Mouse (Mus musculus) bone marrow, adult 2 months (tissue): Measurements from ENCODE around the gene Ammecr1. TPM values are rescaled to one million over a fixed set of nuclear protein-coding genes. Genes with fewer than 3 reads are reported as not detected.

Experiments used
- H3K27ac ChIP-seq: fragments of 200-500 bp; 2 replicates; pipeline ENCODE4 v1.5.1; 2012; ENCODE audit warnings: low read depth, mild to moderate bottlenecking, control low read depth, inconsistent platforms, low read length; ENCODE audit not compliant: control insufficient read depth, poor library complexity, insufficient read depth
- H3K4me1 ChIP-seq: fragments of 200-500 bp; 2 replicates; pipeline ENCODE4 v1.6.1; 2011; ENCODE audit warnings: low read length; ENCODE audit not compliant: control insufficient read depth, insufficient read depth
- H3K4me3 ChIP-seq: fragments of 200-500 bp; replicated peaks from 2 replicates; pipeline ENCODE3; 2011; ENCODE audit warnings: mild to moderate bottlenecking, low read depth, low read length, control low read depth; ENCODE audit not compliant: control insufficient read depth
- CTCF ChIP-seq: fragments of 200-500 bp; IDR thresholded peaks from 2 replicates; pipeline ENCODE4 v1.5.1; 2011; ENCODE audit warnings: low read length, control low read depth; ENCODE audit not compliant: control insufficient read depth, insufficient read depth
- POLR2A ChIP-seq: fragments of 200-500 bp; IDR thresholded peaks from 2 replicates; pipeline ENCODE4 v1.6.1; 2011; ENCODE audit warnings: low read depth, mild to moderate bottlenecking, control low read depth, low read length, borderline replicate concordance; ENCODE audit not compliant: control insufficient read depth
- WGBS: fragments of 180-500 bp; shearing (Covaris S2); methylation state at CpG from one replicate; pipeline ENCODE4 v1.1.7; 2018; 5-methylcytosine and 5-hydroxymethylcytosine counted together
- polyA plus RNA-seq: library from polyadenylated mRNA; stranded (reverse); fragments of >200 nt; gene quantifications from 2 replicates; pipeline ENCODE4 v1.2.4, GENCODE M21; 2011; ENCODE audit warnings: low replicate concordance; ENCODE audit not compliant: missing spikeins, insufficient read depth, insufficient read length

Gene Ammecr1
- polyA plus RNA-seq = 6.6 and 12.6 TPM in 2 replicates

DNA sequence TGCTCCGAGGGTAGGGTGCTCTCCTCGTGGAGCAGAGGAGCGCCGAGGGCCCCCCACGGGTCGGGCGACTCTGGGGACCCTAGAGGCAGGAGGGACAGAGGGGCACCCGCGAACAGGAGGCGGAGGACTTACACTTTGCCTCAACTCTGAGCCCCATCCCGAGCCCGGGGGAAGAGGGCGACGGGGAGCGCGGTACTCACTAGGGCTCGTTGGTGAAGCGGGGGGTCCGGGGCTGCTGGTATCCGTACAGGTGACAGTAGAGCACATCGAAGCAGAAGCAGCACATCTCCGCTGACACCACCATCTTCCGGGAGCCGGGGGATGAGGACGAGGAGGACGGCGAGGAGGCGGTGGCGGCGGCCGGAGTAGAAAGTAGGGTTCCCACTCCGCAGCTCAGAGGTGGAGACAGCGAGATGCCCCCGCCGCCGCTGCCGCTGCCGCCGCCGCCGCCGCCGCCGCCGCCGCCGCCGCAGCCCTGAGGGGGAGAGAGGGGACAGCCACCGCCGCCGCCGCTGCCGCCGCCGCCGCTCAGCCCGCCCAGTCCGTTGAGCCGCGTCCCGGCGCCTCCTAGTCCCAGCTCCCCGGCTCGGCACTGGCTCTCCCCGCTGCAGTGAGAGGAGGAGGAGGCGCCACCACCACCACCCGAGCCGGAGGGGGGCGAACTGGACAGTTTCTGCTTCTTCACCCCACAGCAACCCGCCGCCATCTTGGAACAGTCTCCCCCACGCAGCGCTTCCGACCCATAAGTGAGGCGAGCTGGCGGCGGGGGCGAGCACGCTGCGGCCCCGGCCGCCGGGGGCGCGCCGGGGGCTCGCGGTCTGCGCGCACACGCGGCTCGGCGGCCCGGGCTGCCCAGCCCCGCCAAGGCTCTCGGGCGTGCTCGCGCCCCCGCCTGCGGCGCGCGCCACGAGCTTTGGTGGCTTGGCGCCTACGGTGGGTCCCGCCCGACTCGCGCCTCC lies at the start of gene Ammecr1:
Gene Ammecr1, minus strand, starts transcription at position 721 of the 959 bp plus-strand sequence.
- TF ChIP-seq POLR2A (peak; percentile 86), CTCF (no peak)
- H3K4me3 ChIP-seq = peak within 1 kb of the TSS; percentile 88
- no peaks in the 10 kb centered on the region; the same call in 1 of the 2 replicates for H3K4me1 ChIP-seq
- H3K27ac ChIP-seq = peak within 1 kb of the TSS; percentile 95
- 19% methylated on average over 82 of the region's 112 CpGs for WGBS

DNA sequence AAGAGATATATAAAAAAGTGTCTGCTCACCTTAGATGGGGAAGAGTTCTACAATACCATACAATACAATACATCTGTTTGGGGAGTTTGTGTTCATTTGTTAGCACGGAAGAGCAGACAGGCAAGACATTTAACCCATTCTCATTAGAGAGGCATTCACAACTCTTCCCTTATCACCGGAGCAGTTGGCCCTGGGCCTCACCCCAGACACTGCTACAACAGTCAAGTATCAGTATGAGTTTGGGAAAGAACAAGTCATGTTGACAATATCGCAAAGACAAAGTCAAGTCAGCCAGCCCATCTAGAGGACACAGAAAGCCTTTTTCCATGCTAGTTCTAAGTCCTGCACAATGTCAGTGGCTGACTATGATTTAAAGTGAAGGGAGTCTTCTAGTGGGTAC lies 47.6 kb upstream of the Ammecr1 start:
- Histone ChIP-seq H3K27ac (no peak overlapping the region), H3K4me3 (no peak overlapping the region), H3K4me1 (no peaks in the 10 kb centered on the region)
- WGBS = 72% methylated on average over 3 of the region's 3 CpGs
- no peak for TF ChIP-seq POLR2A
- no peak for TF ChIP-seq CTCF

DNA sequence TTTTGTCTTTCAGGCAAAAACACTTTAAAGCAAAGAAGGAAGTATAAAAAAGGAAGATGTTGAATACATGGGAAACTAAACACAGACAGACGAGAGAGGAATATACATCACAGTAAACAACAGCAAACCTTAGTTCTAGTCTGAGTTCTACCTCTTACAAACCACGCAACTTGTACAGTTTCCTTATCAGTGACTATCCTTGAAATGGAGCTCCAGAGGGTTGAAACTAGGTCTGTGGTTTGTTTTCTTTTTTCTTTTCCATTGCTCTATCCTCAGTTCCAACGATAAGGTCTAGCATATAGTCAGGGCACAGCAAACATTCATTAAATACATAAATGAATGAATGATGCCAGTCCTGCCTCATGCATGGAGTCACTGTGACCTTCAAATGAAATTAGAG lies 45.8 kb upstream of the Ammecr1 start:
- TF ChIP-seq CTCF (no peak), POLR2A (no peak)
- H3K27ac ChIP-seq = no peak overlapping the region
- H3K4me3 ChIP-seq = no peak overlapping the region
- no peaks in the 10 kb centered on the region for H3K4me1 ChIP-seq
- 47% methylated on average over 3 of the region's 3 CpGs for WGBS

DNA sequence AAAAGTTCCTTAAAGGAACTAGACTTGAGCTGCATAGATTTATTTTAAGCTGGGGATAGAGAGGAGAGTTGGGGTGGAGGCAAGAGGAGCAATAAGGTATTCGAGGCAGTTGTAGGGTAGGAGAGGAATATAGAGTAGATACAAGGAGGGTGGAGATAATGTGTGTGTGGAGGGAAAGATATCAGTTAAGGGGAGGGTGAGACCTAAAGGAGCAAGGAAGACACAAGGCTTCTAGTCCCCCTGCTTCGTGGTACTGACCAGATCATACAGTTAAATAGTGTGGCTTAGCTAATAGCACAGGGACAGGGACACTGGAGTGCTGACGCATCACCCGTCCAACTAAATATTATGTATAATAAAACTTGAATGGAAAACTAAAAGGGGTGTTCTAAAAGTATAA lies 45.3 kb upstream of the Ammecr1 start:
- no peaks in the 10 kb centered on the region for H3K4me1 ChIP-seq
- 47% methylated on average over 4 of the region's 4 CpGs for WGBS
- H3K27ac ChIP-seq = no peak overlapping the region
- TF ChIP-seq POLR2A (no peak), CTCF (no peak)
- no peak overlapping the region for H3K4me3 ChIP-seq

DNA sequence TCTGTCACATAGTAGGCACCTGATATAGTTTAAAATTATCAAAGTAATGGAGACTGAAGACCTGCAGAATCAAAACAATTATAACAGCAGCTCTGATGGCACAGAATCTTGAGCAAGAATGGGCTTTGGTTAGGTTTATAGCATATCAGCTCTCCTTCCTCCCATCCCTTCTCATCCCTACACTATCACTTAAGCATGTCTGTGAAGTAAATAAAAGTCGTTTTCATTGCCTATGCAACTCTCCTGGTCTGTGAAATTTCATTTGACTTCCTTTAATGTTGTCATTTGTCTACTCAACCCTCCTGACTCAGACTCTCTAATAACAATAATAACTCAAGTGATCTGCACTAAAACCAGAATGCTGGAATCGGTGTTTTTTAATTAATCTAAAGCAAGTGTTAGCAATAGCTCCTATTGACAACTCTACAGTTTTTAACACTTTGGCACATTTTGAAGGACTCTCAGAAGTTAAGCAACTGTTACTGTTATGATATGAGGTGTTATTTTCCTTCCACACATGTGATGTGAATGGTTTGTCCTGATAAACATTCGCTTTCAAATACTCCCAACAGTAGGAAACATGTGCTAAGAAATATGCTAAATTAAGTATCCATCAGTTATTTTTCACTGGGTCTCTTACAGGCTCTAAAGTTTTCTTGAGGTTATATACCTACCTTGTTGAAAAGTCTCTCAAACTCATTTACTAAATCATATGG lies 37.8 kb upstream of the Ammecr1 start:
- Histone ChIP-seq H3K27ac (no peak overlapping the region), H3K4me3 (no peak overlapping the region), H3K4me1 (no peaks in the 10 kb centered on the region)
- TF ChIP-seq POLR2A (no peak), CTCF (no peak)
- 55% methylated on average over 3 of the region's 3 CpGs for WGBS

DNA sequence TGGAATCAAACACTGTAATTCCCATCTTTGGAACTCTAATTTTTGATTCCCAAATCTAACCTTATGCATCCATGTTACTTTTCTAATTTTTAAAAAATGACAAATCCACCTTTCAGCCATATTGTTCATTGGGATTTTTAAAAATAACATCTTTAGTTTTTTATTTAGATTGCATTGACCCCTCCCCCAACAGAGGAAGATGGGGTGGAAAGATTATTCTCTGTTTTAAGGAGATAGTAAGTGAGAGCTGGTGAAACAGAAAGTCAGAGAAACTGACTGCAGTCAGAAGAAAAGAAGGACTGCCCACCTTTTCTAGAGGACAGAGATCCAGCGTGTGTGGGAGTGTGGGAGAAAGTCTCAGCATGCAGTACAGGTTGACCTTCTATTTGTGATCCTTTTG lies 30.7 kb upstream of the Ammecr1 start:
- no peak for TF ChIP-seq POLR2A
- TF ChIP-seq CTCF = no peak
- 67% methylated on average over 1 of the region's 1 CpGs for WGBS
- no peak overlapping the region for H3K27ac ChIP-seq
- H3K4me1 ChIP-seq = no peaks in the 10 kb centered on the region
- H3K4me3 ChIP-seq = no peak overlapping the region

DNA sequence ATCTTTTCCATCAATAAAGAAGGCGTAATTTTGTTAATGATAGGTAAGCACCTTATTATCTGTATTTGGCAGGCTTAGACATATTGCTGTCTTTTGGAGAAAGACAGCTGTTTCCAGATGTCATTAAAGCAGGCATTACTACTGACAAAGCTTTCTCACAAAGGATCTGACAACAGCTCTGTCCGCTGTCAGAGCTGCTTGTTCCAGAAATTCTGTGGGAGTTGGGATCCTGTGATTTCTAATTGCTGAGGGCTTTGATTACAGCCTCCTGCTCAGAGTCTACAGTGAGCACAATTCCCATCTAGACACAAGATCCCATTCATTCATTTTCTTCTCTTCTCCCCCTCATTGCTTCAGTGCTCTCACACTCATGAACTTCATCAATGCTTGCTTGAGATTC lies 28.0 kb upstream of the Ammecr1 start:
- no peaks in the 10 kb centered on the region for H3K4me1 ChIP-seq
- WGBS = 69% methylated on average over 2 of the region's 2 CpGs
- no peak for TF ChIP-seq CTCF
- no peak for TF ChIP-seq POLR2A
- no peak overlapping the region for H3K4me3 ChIP-seq
- no peak overlapping the region for H3K27ac ChIP-seq

DNA sequence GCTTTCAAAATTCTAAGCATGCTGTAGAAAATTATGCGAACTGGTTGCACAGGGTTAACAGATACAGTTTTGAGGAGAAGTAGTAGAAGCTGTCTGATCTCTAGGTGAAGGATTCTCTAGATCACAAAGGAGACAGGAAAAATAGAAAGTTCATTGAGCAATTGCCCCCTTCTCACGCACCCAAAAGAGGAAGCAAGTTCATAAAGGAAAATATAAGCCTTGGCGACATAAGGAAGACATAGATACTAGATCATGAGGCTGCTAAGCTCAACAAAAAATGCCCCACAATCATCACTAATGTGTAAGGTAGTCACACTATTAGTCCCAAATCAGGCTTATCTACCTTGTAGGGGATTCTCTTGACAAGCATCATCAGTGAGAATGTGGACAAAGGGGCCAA lies 17.6 kb upstream of the Ammecr1 start:
- TF ChIP-seq CTCF (no peak), POLR2A (no peak)
- Histone ChIP-seq H3K4me1 (no peaks in the 10 kb centered on the region; the same call in none of the 2 replicates), H3K4me3 (no peak overlapping the region), H3K27ac (no peak overlapping the region)
- WGBS = 39% methylated on average over 3 of the region's 3 CpGs
